Mouse (Mus musculus) adrenal gland, adult 18-20 months (tissue): ENCODE data around the gene Mtmr2. TPM values are rescaled to one million over a fixed set of nuclear protein-coding genes. Genes with fewer than 3 reads are reported as not detected.

ENCODE experiments used
- DNase-seq, 2 experiments: peaks; one replicate each; pipeline ENCODE4 v3.0.0; 2021 to 2022; ENCODE audit warnings: low spot score in 2 of 2
- total RNA-seq, 2 experiments: library from RNA; stranded (reverse); gene quantifications; 1 replicate in 1 of 2; 2 replicates in 1 of 2; pipeline ENCODE4 v1.2.3; 2021

Gene Mtmr2
- total RNA-seq, 2 experiments from 2014 or later = 48.8 to 55.9 TPM

DNA sequence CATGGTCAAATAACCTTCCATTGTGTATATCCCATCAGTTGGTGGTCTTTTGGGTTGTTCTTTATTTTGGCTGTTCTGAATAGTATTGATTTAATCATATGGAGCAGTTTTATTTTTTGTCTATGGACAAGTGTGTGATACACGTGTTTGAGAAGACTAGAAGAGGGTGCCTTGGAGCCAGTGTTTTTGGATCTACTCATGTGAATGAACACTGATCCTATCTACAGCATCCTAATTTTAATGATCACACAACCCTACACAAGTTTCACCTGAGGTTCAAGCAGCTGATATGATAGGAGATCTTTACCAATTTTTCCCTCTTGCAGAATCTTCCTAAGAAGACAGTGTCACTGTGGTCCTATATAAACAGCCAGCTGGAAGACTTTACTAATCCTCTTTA lies 56.3 kb downstream of the Mtmr2 start:
- no peak for DNase-seq

DNA sequence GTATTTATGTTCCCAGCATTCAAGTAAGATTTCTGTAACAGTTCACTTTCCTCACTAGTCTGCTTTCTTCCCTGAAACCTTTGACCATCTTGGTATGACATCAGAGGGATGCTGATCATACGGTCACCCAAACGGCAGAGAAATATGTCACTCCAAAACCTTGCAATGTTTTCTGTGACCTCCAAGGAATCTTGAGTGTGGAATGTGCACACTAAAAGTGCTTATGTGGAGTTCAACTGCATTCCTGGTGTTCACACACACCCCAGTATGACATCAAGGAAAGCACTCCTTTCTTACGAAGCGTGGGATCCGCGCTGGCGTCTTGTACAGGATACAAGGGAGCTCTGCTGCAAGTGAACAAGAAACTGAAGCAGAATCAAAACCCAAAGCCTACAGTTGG lies 58.6 kb downstream of the Mtmr2 start:
- DNase-seq = no peak

DNA sequence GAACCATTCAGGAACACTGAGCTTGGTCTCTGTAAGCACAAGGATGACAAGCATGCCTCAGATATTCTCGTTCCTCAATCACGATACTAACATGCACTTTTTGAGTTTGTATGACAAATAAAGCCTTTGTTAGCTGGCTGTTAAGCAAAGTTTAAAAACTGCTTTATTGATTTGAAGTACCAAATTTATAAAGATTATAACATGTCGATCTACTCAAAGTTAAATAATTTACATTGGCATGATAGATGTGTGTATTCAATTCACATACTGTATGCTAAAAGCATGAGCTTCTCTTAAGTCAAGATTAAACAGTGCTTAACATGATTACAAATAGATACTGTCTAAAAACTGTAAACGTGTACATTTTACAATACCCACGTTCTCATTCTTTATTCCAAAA lies 59.4 kb downstream of the Mtmr2 start:
- no peak for DNase-seq

DNA sequence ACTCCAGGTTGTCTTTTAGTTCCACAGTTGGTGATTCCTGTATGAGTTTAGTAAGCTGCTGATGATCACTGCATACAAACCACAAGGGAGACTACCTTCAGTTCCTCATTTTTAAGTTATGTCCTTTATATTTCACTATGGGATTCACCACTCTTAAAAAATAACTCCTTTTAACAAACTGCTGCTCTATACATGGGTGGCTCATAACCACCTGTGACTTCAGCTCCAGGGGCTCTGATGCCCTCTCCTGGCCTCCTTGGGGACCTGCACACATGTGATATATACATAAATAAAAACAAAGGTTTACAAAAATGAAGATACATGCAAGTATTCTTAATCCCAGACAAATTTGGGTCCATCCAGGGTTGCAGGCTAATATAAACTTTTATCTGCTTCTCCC lies 61.7 kb downstream of the Mtmr2 start:
- DNase-seq = no peak

DNA sequence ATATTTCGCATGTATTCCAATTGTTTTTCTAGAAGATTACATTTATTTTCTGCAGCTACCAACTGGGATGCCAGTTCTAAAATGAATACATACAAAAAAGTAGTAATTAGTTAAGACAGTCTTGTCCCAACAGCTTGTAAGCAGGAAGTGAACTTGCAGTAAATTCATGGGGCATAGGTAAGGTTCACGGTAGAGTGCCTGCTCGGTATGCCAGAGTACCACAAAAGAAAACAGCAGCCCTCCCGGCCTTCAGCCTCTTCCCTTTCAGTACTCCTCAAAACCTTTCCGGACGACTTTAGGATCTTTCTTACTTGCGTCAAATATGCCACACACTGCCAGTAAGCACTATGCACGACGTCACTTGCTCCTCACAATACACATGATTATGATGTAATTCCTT lies 70.2 kb downstream of the Mtmr2 start:
- no peak for DNase-seq

DNA sequence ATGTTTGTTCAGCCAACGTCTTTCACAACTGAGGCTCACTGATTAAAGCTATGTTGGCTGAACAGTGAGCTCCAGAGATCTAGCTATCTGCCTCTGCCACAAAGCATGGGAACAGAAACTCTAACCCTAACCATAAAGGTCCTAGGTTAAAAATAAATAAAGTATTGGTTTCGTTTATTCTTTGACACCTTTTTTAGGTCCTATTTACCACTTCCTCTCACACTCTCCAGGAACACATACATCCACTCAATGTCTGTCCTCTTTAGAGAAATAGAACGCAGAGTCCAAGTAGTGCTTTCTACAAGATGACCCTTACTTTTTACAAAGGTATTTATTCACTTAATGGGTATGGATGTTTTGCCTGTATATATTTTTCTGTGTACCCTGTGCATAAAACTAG lies 72.6 kb downstream of the Mtmr2 start:
- no peak for DNase-seq

DNA sequence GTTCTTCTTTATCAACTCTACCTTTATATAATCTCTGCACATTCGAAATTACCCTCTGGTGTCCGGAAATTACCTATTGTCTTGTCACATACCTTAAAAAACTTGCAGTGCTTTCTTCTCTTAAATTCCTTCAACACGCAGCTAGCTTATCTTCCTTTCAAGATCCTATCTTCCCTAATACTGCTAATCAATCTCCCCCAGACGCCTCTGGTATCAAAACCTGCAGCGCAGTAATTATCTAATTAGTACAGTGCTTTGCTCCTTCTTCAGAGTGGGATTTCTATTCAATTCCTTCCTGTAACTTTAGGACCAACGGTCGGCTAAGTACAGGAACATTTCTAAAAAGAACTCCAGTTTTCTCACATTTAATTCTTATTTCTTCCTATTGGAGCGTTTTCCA lies 77.7 kb downstream of the Mtmr2 start:
- no peak for DNase-seq

DNA sequence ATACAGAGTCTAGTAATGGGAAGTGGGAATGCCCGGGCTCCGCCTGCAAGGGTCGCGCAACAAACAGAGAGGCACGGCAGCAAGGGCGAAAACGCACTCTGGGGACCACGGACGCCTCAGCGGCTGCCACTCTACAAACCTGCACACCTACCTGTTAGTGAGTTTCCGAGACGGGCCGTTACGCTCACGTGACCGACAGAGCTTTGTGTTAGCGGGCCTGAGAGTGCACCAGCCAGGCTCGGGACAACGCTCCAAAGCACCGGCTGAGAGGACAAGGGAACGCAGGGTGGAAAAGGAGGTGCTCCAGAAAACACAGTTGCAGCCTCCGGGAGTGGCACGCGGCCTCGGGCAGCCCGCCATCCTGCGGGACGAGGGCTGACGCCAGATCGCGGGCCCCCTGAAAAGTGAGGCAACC lies 78.2 kb downstream of the Mtmr2 start:
- DNase-seq = no peak

DNA sequence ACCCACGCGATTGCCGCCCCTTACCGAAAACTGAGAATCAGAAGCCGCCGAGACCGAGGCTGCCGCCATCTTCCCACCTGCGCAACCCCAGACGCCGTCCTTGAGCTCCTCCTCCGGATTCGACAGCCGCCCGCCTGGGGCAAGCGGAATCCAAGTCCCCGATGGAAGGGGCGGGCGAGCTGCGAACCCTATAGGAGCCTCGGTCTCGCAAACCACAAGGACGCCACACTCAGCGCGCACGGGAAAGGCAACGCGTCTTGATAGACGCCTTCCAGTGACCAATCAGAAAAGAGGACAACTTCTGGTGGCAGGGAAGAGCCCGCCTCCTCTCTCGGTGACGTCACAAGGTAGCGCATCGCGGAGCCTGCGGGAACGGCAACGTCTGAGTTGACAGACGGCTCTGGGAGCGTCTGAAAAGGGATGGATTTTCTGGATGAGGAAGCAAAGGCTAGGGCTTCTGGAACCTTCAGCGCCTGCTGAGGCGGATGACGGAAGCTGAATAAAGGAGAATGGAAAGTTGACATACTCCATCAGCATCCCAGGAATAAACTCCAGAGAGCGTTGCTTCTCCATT lies 78.7 kb downstream of the Mtmr2 start, which contains the start of gene Cep57:
Gene Cep57, minus strand, starts transcription at position 276 of the 574 bp plus-strand sequence.
- DNase-seq = peak; percentile 84 to 87

DNA sequence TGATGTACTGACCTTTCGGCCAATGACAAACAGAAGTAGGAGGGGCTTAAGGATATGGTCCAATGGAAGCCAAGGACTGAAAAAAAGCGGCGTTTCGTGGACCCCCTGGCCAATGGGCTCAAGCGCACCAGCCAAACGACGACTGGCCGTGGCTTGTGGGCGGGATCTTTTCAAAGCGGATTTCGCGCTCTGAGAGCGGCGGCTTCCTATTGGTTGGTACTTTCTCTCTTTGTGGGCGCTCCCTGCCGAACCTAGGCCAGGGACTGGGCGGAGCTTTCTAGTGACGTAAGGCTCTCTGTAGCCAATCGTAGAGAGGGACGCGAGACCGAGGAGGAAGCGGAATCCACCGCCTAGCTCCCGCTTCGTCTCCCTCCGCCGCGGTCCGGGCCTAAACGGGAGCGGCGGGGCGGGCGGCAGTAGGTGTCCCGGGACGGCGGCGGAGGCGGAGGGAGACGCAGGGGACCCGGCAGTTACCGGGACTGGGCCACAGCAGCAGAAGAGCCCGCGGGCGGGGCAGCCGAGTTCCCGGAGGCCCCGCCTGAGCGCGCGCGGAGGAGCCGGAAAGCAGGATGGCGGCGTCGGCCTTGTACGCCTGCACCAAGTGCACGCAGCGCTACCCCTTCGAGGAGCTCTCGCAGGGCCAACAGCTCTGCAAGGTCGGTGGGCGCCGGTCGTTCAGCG lies 79.3 kb downstream of the Mtmr2 start, which contains the start of gene Fam76b:
Gene Fam76b, plus strand, starts transcription at position 311 of the 681 bp plus-strand sequence.
- peak; percentile 95 to 97 for DNase-seq

DNA sequence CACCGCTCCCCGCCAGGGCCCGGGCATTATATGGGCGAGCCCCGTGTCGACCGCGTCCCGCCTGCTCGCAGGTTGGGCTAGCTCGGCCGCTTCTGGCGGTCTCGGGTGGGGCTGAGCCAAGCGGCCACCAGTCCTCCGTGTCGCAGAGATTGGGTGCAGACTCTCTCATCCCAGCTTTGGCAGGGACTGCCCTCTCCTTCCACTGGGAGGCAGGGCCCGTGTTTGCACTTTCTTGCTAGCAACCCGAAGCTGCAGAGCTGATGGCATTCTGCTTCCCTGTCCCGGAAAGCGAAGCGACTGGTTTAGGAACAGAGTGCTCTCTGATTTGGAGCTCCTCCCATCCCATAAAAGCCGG lies 79.9 kb downstream of the Mtmr2 start:
- DNase-seq = no peak

DNA sequence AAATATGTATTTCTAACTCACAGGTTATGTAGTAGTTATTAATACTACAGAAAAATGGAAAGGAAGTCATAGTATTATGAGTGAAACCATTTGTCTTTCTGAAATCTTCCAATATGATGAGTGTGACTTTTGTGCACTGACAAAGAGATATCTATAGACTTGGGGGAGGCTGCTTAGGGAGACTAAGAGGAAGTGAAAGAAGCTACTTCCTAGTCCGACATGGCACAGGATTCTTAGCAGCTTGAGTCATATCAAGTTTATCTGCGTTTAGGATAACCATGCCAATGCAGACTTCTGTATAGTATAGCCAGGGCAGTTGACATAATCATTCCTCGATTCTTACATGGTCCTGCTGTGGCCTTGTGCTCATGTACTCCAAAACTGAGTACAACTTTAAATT lies 87.0 kb downstream of the Mtmr2 start:
- no peak for DNase-seq

DNA sequence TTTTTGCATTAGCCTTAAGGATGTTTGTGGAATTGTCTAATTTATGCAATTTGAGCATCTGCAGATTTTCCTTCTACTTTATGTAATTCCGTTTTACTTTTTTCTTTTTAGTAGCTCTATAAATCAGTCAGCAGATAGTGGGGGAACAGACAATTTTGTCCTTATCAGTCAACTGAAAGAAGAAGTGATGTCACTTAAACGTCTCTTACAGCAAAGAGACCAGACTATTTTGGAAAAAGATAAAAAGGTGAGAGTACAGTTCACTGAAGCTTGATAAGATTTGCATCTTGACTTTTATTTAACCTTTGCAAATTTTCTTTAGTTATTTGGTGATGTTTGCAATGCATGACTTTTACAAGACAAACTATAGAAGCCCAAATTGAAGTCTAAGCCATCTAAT lies 88.5 kb downstream of the Mtmr2 start:
- no peak for DNase-seq

DNA sequence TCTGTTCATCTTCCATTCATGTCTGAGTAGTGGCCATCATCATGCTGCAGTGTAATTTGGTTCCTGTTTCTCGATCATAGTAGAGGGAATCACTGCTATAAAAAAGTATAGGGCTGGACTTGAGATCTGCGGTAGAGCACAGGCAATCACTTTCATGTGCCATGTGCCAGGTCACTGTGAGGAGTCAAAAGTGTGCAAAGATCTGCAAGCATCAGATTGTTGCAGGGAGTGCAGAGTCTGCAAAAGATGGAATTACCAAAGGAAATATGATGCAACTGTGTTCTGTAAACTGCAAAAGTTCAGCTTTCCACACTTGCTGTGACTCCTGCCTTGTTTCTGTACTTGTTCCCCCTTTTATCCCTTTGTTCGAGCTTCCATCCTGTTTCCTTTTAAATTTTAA lies 99.4 kb downstream of the Mtmr2 start:
- DNase-seq = no peak

DNA sequence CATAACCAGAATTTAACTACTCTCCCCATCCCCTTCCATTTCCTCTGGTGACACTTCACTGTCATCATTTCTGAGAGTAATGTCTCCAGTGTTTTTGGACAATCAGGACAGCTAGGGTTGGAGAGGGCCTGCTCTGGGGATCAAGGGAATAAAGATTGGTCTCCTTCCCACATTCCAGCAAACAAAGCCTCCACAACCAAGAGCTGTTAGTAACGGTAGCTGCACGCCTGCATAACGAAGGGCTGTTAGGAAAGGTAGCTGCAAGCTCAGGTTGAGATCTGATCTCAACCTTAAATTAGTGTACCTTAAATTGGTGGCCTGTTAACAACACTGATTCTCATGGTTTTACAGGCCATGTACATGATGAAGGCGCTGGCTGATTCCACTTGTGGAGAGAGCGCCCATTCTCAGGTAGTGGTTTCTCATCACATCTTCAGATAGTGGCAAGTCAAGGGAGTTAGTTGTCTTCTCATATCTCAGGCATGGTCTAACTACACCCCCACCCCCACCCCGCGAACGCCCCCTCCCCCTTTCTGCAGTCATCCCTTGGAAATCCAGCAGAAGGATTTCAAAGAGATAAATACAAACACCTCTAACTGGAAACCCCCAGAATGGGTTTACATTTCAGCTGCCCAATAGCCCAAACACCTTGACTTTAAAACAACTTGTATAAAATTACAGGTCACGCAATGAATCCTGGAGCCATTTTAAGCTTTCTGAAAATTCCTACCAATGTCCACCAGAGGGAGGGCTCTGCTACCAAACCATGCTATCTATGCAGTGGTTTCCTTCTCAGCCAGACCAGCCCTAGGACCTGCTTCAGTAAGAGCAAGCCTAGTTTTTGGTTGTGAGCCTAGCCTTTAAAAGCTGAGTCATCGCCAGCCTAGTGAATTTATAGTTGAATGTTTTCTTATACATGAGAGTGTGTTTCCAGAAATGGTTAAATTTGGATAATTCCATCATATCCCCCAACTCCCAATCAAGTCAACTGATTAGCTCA lies 100.6 kb downstream of the Mtmr2 start:
- DNase-seq = no peak

DNA sequence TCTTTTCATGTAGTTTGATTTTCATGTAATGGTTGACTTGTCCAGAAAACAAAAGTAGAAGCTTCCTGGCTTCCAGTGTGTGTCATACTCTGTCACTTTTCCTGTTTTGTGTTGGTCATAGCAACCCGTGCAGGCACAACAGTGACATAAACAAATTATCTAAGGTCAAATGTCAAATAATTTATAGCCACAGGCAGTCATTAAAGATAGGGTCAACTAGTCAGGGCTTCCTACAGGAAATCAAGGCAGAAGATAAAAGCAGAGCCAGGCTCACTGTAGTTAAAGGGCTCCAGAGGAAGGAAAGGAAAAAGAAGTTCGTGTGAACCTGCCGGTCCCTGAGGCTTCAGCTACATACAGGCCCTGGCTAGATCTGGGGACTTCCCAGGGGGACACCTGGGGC lies 105.7 kb downstream of the Mtmr2 start:
- DNase-seq = no peak

Other genes starting within 250 kb of the Mtmr2 start
- 10 to 100 TPM; 14.4 to 14.6 TPM for gene Cep57, start 78.7 kb downstream of the Mtmr2 start, total RNA-seq
- gene Fam76b, start 79.3 kb downstream of the Mtmr2 start, total RNA-seq = 10 to 100 TPM; 14.9 to 16.8 TPM